Mouse (Mus musculus): ENCODE data around the gene Ptgds. TPM values are rescaled to one million over a fixed set of nuclear protein-coding genes. Genes with fewer than 3 reads are reported as not detected.
A peak's percentile ranks its signal among the peaks of the same experiment; 100 is the strongest.

The Ptgds gene
- polyA plus RNA-seq, 1 experiment from 2014 or later, result 1.5 TPM

DNA sequence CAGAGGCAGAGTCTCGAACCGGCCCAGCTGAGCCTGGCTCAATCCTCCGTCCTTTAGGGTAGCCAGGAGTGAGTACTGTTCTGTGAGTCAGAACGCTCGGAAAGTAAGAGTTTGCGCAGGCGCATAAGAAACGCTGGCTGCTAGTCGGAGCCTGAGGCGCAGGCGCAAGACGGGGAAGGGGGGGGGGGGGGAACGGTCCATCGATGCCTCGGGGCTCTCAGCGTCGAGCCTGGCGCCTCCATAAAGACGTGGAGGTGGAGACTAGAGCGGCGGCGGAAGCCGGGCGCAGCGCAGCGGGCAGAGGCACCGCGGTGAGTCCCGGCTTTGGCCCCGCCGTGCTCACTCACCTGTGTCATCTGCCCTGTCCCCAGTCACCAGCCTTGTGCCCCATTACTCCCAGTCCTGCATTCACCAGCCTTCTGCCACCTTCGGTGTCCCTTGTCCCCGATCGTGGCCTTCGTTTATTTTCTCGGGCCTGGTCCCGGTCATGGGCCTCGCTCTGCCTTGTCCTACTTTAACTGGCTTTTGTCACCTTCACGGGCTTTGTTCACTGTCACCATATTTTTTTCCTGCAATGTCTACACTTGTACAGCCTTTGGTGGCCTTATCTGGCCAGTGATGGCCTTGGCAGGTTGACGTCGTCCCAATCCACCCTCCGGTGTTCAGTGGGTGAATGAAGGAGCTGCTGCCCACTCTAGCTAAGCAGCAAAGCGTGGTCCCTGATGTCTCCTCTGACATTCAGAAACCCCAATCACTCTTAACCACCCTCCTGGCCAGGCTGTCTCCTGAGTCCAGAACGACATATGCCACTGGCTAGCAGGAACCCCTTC lies 30.9 kb upstream of the Ptgds start, which contains the start of gene Fbxw5:
Fbxw5 (plus strand) TSS at position 175 of the 830 bp plus-strand sequence.
- under 1% methylated on average over 42 of the region's 44 CpGs for WGBS
- ATAC-seq (ENCODE audit: low FRiP score, low TSS enrichment), result peak; percentile 91
- Histone ChIP-seq H3K9ac (ENCODE audit: low read depth, low read length) (peak within 1 kb of the TSS; percentile 94), H3K9me3 (ENCODE audit: control insufficient read depth, low read length) (no peaks in the 10 kb centered on the region), H3K4me2 (replicated peaks; ENCODE audit: low read depth, low read length) (peak within 1 kb of the TSS; percentile 82), H3K36me3 (ENCODE audit: control insufficient read depth, insufficient read depth, low read length) (peaks cover 19% of the 10 kb centered on the region; the same call in 1 of the 2 replicates), H3K27me3 (ENCODE audit: control insufficient read depth, insufficient read depth, low read length) (no peaks in the 10 kb centered on the region), H3K4me1 (ENCODE audit: control insufficient read depth, insufficient read depth, low read length) (peaks cover 23% of the 10 kb centered on the region), H3K4me3 (ENCODE audit: low read length) (peak within 1 kb of the TSS; percentile 66), H3K27ac (ENCODE audit: low read depth, low read length) (peak within 1 kb of the TSS; percentile 71; the same call in 1 of the 2 replicates)

DNA sequence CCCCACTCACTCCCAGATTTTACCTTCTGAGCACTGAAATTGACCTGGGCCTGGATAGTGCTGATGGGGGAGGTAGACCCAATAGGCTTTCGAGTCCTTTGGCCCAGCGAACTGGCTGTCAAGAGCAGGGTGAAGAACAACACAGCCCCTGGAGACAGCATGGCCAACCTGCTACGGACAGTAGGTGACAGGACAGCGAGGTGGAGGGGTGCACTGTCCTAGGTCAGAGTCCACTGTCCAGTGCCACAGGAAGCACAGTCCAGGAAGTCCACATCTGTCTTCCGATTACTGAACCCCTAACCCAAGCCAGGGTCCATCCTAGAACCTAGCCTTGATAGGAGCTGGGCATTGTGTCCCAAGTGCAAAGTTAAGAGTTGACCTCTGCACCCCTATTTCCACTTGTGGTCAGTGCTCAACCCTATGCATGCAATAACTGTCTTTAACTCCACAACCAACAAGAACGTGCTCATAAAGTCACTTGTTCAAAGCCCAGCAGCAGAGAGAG lies 30.3 kb upstream of the Ptgds start:
- Histone ChIP-seq H3K9ac (ENCODE audit: low read depth, low read length) (peak overlapping the region; percentile 59), H3K27me3 (ENCODE audit: control insufficient read depth, insufficient read depth, low read length) (no peaks in the 10 kb centered on the region), H3K4me2 (replicated peaks; ENCODE audit: low read depth, low read length) (peak overlapping the region; percentile 46), H3K4me1 (ENCODE audit: control insufficient read depth, insufficient read depth, low read length) (peaks cover 23% of the 10 kb centered on the region), H3K9me3 (ENCODE audit: control insufficient read depth, low read length) (no peaks in the 10 kb centered on the region), H3K36me3 (ENCODE audit: control insufficient read depth, insufficient read depth, low read length) (peaks cover 16% of the 10 kb centered on the region; the same call in 1 of the 2 replicates), H3K4me3 (ENCODE audit: low read length) (peak overlapping the region; percentile 66), H3K27ac (ENCODE audit: low read depth, low read length) (no peak overlapping the region; the same call in 1 of the 2 replicates)
- peak; percentile 16; the same call in 1 of the 2 replicates for ATAC-seq (ENCODE audit: low FRiP score, low TSS enrichment)
- 72% methylated on average over 6 of the region's 6 CpGs for WGBS

- Histone ChIP-seq H3K4me2 (replicated peaks; ENCODE audit: low read depth, low read length) (no peak overlapping the region), H3K27ac (ENCODE audit: low read depth, low read length) (no peak overlapping the region; the same call in 1 of the 2 replicates), H3K9me3 (ENCODE audit: control insufficient read depth, low read length) (no peaks in the 10 kb centered on the region), H3K4me3 (ENCODE audit: low read length) (no peak overlapping the region), H3K36me3 (ENCODE audit: control insufficient read depth, insufficient read depth, low read length) (peaks cover 6% of the 10 kb centered on the region; the same call in 1 of the 2 replicates), H3K4me1 (ENCODE audit: control insufficient read depth, insufficient read depth, low read length) (peaks cover 23% of the 10 kb centered on the region), H3K9ac (ENCODE audit: low read depth, low read length) (no peak overlapping the region), H3K27me3 (ENCODE audit: control insufficient read depth, insufficient read depth, low read length) (no peaks in the 10 kb centered on the region)
- no peak for ATAC-seq (ENCODE audit: low FRiP score, low TSS enrichment)
- 71% methylated on average over 15 of the region's 15 CpGs for WGBS
Observed at GRCm38 (mm10) chr2:25498622-25499478, 29.0 kb upstream of the Ptgds start.

DNA sequence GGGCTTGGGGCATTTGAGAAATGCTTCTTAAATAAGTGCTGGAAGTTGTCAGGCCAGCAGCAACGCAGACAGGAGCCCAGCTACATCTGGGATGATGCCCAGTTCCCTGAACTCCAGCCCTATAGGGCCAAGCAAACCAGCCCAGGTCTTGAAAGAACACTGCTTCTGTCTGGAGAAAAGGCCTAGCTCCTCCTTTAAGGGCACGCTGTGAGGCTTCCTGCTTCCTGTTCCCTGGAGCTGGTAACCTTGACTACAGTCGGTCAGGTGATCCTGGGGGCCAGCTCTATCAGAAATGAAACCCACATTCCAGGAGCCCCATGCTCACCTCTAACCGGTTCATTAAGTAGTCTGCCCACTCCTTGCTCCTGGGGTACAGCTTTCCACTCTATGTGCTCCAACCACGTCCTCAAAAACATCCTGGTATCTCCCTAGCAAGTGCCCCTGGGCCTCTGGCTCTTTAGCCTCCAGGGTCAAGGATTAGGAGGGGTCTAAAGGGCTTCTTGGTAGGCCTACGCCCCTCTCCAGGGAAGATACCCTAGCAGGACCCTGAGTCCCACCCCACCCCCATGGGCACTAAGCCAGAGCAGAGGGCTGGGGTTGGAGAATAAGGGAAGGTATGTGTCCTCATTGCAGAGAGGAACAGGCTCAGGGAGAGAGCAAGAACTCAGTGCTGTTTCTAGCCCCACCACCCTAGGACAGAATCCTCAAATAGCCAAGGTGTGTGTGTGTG lies 28.2 kb upstream of the Ptgds start:
- Histone ChIP-seq H3K36me3 (ENCODE audit: control insufficient read depth, insufficient read depth, low read length) (no peaks in the 10 kb centered on the region), H3K9me3 (ENCODE audit: control insufficient read depth, low read length) (no peaks in the 10 kb centered on the region), H3K27ac (ENCODE audit: low read depth, low read length) (peak overlapping the region; percentile 37; the same call in 1 of the 2 replicates), H3K27me3 (ENCODE audit: control insufficient read depth, insufficient read depth, low read length) (no peaks in the 10 kb centered on the region), H3K4me3 (ENCODE audit: low read length) (no peak overlapping the region), H3K9ac (ENCODE audit: low read depth, low read length) (peak overlapping the region; percentile 23; the same call in 1 of the 2 replicates), H3K4me1 (ENCODE audit: control insufficient read depth, insufficient read depth, low read length) (peaks cover 23% of the 10 kb centered on the region), H3K4me2 (replicated peaks; ENCODE audit: low read depth, low read length) (no peak overlapping the region)
- WGBS, result 60% methylated on average over 6 of the region's 6 CpGs
- no peak for ATAC-seq (ENCODE audit: low FRiP score, low TSS enrichment)

DNA sequence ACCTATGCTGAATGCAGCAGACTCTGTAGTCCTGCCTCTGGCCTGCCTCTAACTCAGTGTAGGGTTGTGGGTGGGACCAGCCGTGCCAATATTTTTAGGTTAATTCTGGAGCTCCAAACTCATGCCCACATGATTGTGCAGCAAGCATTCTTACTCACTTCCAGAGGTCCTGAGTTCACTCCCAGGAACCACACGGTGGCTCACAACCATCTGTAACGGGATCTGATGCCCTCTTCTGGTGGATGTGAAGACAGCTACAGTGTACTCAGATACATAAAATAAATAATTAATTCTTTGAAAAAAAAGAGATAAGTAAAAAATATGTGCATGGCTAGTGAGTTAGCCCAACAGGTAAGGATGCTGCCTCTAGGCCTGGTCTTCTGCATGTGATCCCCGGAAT lies 26.6 kb upstream of the Ptgds start:
- 45% methylated on average over 4 of the region's 4 CpGs for WGBS
- Histone ChIP-seq H3K27ac (ENCODE audit: low read depth, low read length) (no peak overlapping the region), H3K9me3 (ENCODE audit: control insufficient read depth, low read length) (no peaks in the 10 kb centered on the region), H3K36me3 (ENCODE audit: control insufficient read depth, insufficient read depth, low read length) (no peaks in the 10 kb centered on the region), H3K27me3 (ENCODE audit: control insufficient read depth, insufficient read depth, low read length) (no peaks in the 10 kb centered on the region), H3K4me2 (replicated peaks; ENCODE audit: low read depth, low read length) (no peak overlapping the region), H3K4me3 (ENCODE audit: low read length) (no peak overlapping the region), H3K4me1 (ENCODE audit: control insufficient read depth, insufficient read depth, low read length) (peaks cover 18% of the 10 kb centered on the region), H3K9ac (ENCODE audit: low read depth, low read length) (no peak overlapping the region)
- no peak for ATAC-seq (ENCODE audit: low FRiP score, low TSS enrichment)

DNA sequence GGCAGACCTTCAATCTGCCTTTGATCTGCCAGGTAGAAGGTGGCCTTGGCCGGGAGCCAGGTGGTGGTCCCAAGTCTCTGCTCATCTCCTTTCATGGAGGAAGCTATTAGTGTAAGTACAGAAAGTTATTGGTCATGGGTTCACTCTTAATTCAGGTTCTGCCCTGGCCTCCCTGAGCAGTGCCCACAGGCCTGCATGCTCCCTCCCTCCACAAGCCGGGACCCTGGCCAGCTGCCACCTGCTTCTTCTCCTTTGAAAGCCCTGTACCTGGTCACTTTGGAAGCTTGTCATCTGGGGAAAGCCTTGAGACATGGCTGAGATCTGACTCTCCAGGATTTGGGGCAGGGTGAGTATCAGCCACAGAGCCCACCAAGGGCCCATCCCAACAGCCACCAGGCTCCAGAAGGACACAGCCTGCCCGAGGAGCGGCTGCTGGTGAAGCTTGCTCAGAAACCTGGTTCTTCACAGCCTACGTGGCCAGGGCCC lies 23.7 kb upstream of the Ptgds start, which contains the start of gene Lcn12:
Lcn12 (minus strand) TSS at position 436 of the 486 bp plus-strand sequence.
- no peak for ATAC-seq (ENCODE audit: low FRiP score, low TSS enrichment)

GRCm38 (mm10) chr2:25492988-25493387 lies 23.1 kb upstream of the Ptgds start:
- WGBS, result 87% methylated on average over 5 of the region's 5 CpGs
- no peaks in the 10 kb centered on the region for H3K36me3 ChIP-seq (ENCODE audit: control insufficient read depth, insufficient read depth, low read length)
- no peak overlapping the region for H3K4me3 ChIP-seq (ENCODE audit: low read length)
- no peaks in the 10 kb centered on the region for H3K9me3 ChIP-seq (ENCODE audit: control insufficient read depth, low read length)
- no peak overlapping the region for H3K27ac ChIP-seq (ENCODE audit: low read depth, low read length)
- H3K4me1 ChIP-seq (ENCODE audit: control insufficient read depth, insufficient read depth, low read length), result 0 out of 2 replicates have a peak, but pooled peaks cover 8% of the 10 kb centered on the region
- no peak overlapping the region for H3K9ac ChIP-seq (ENCODE audit: low read depth, low read length)
- H3K27me3 ChIP-seq (ENCODE audit: control insufficient read depth, insufficient read depth, low read length), result no peaks in the 10 kb centered on the region
- no peak overlapping the region for H3K4me2 ChIP-seq (replicated peaks; ENCODE audit: low read depth, low read length)
- no peak for ATAC-seq (ENCODE audit: low FRiP score, low TSS enrichment)

More for the DNA sequence above, 23.7 kb upstream of the Ptgds start, which contains the start of gene Lcn12:
- 83% methylated on average over 5 of the region's 5 CpGs for WGBS
- Histone ChIP-seq H3K4me2 (replicated peaks; ENCODE audit: low read depth, low read length) (no peak within 1 kb of the TSS), H3K9me3 (ENCODE audit: control insufficient read depth, low read length) (no peaks in the 10 kb centered on the region), H3K4me3 (ENCODE audit: low read length) (no peak within 1 kb of the TSS), H3K36me3 (ENCODE audit: control insufficient read depth, insufficient read depth, low read length) (no peaks in the 10 kb centered on the region), H3K27me3 (ENCODE audit: control insufficient read depth, insufficient read depth, low read length) (no peaks in the 10 kb centered on the region), H3K4me1 (ENCODE audit: control insufficient read depth, insufficient read depth, low read length) (0 out of 2 replicates have a peak, but pooled peaks cover 11% of the 10 kb centered on the region), H3K9ac (ENCODE audit: low read depth, low read length) (no peak within 1 kb of the TSS), H3K27ac (ENCODE audit: low read depth, low read length) (no peak within 1 kb of the TSS)

- H3K9me3 ChIP-seq (ENCODE audit: control insufficient read depth, low read length), result no peaks in the 10 kb centered on the region
- H3K9ac ChIP-seq (ENCODE audit: low read depth, low read length), result no peak overlapping the region
- H3K4me2 ChIP-seq (replicated peaks; ENCODE audit: low read depth, low read length), result no peak overlapping the region
- no peak for ATAC-seq (ENCODE audit: low FRiP score, low TSS enrichment)
- no peak overlapping the region for H3K4me3 ChIP-seq (ENCODE audit: low read length)
- no peaks in the 10 kb centered on the region for H3K36me3 ChIP-seq (ENCODE audit: control insufficient read depth, insufficient read depth, low read length)
- H3K27ac ChIP-seq (ENCODE audit: low read depth, low read length), result no peak overlapping the region
- 85% methylated on average over 7 of the region's 7 CpGs for WGBS
- no peaks in the 10 kb centered on the region for H3K27me3 ChIP-seq (ENCODE audit: control insufficient read depth, insufficient read depth, low read length)
- H3K4me1 ChIP-seq (ENCODE audit: control insufficient read depth, insufficient read depth, low read length), result no peaks in the 10 kb centered on the region
Observed at GRCm38 (mm10) chr2:25488671-25489068, 18.8 kb upstream of the Ptgds start.
